Mouse (Mus musculus): Measurements from ENCODE around the gene Mars. TPM values are rescaled to one million over a fixed set of nuclear protein-coding genes. Genes with fewer than 3 reads are reported as not detected.

The Mars gene
- total and polyA plus RNA-seq, 3 experiments = 143 to 224 (median 161) TPM

DNA sequence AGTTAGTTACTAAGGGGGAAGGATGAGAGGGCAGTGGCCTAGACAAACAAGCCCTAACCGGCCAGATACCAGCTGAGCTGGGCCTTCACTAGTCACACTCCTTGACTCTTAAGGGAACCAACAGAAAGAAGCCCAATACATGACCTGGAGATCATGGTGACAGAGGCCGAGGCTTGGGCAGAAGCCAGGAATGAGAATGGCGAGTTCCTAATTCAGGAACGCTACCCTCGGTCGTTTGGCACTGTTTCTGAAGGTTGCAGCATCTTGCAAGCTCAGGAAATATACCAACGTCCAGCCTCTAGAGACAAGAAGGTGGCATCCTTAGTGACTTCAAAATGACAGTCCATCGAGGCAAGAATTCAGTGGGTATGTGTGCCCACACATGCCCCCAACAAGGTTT, 47.2 kb downstream of the Mars start:
- DNase-seq (ENCODE audit: extremely low read depth) = no peak
- H3K27me3 ChIP-seq (replicated peaks) = peaks cover 47% of the 10 kb centered on the region
- H3K4me1 ChIP-seq (ENCODE audit: control insufficient read depth in 1 of 2, insufficient read depth in 2 of 2) = peaks cover 11 to 22% of the 10 kb centered on the region in 2 experiments
- peaks cover 12% of the 10 kb centered on the region for H3K79me2 ChIP-seq (replicated peaks; ENCODE audit: control insufficient read depth, extremely low read depth, insufficient read depth, poor library complexity, severe bottlenecking)
- H3K9ac ChIP-seq (ENCODE audit: insufficient read depth, low read depth) = no peak overlapping the region
- no peak overlapping the region for H3K27ac ChIP-seq (ENCODE audit: insufficient read depth, low read depth)
- H3K4me3 ChIP-seq (replicated peaks in 1 of 3; ENCODE audit: low read depth in 2 of 3, low read length in 2 of 3, poor library complexity in 1 of 3) = no peak overlapping the region
- peaks cover 11 to 16% of the 10 kb centered on the region in 2 experiments for H3K36me3 ChIP-seq (replicated peaks in 1 of 2; ENCODE audit: control insufficient read depth in 1 of 2, insufficient read depth in 1 of 2, low read length in 1 of 2)
- H3K9me3 ChIP-seq (replicated peaks; ENCODE audit: low read length) = no peaks in the 10 kb centered on the region
- in situ Hi-C loops (cut with MboI; ENCODE audit: low pct_ligation_motif_present, low pct_unique_long_range_greater_than_20kb, low sequenced_read_pairs) (no loop called here), dilution Hi-C loops (cut with MboI; ENCODE audit: extremely low pct_ligation_motif_present, extremely low pct_unique_long_range_greater_than_20kb, low sequenced_read_pairs) (no loop called here)
- TF ChIP-seq CHD1 (IDR thresholded peaks at IDR 0.05; ENCODE audit: low read depth, low read length) (no peak), MYC (IDR thresholded peaks at IDR 0.05; ENCODE audit: low read depth, low read length) (no peak), POLR2A (IDR thresholded peaks at IDR 0.05; ENCODE audit: low read depth, low read length) (no peak), ZMIZ1 (IDR thresholded peaks at IDR 0.05; ENCODE audit: low read depth, low read length) (no peak), SIN3A (IDR thresholded peaks at IDR 0.05; ENCODE audit: low read length) (no peak), JUND (conservative IDR thresholded peaks at IDR 0.05; ENCODE audit: low read depth, low read length) (no peak), RCOR1 (conservative IDR thresholded peaks at IDR 0.05; ENCODE audit: low read depth, low read length) (no peak), USF2 (conservative IDR thresholded peaks at IDR 0.05; ENCODE audit: low read depth, low read length) (no peak), CHD2 (IDR thresholded peaks at IDR 0.05; ENCODE audit: low read length) (no peak), KAT2A (IDR thresholded peaks at IDR 0.05; ENCODE audit: insufficient replicate concordance, low read length) (no peak), MXI1 (IDR thresholded peaks at IDR 0.05; ENCODE audit: low read depth, low read length) (no peak)
- no peak overlapping the region for H3K4me2 ChIP-seq (ENCODE audit: insufficient read depth, low read depth, poor library complexity, severe bottlenecking)

DNA sequence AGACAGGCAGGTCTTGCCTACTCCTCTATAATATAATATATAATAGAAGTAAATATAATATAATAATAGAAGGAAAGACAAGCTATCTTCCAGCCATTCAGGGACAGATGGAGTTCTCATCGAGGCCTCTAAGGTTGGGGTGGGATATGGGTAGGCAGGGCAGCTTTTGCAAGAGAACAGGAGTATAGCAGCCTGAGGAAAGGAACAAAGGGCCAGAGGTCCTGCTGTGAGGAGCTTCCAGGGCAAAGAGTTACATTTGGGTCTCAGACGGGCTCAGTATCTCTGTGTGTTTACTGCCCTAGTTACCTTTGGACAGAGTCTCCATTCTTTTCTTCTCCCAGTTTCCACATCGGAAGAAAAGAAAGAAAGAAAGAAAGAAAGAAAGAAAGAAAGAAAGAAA, 48.0 kb downstream of the Mars start:
- Histone ChIP-seq H3K9me3 (replicated peaks; ENCODE audit: low read length) (no peaks in the 10 kb centered on the region), H3K9ac (ENCODE audit: insufficient read depth, low read depth) (no peak overlapping the region; the same call in 1 of the 2 replicates), H3K79me2 (replicated peaks; ENCODE audit: control insufficient read depth, extremely low read depth, insufficient read depth, poor library complexity, severe bottlenecking) (peaks cover 12% of the 10 kb centered on the region), H3K4me2 (ENCODE audit: insufficient read depth, low read depth, poor library complexity, severe bottlenecking) (no peak overlapping the region), H3K27ac (ENCODE audit: insufficient read depth, low read depth) (no peak overlapping the region), H3K4me1 (ENCODE audit: control insufficient read depth in 1 of 2, insufficient read depth in 2 of 2) (peaks cover 11 to 19% of the 10 kb centered on the region in 2 experiments), H3K4me3 (replicated peaks in 1 of 3; ENCODE audit: low read depth in 2 of 3, low read length in 2 of 3, poor library complexity in 1 of 3) (no peak overlapping the region), H3K36me3 (replicated peaks in 1 of 2; ENCODE audit: control insufficient read depth in 1 of 2, insufficient read depth in 1 of 2, low read length in 1 of 2) (peaks cover 6 to 10% of the 10 kb centered on the region in 2 experiments), H3K27me3 (replicated peaks) (peaks cover 53% of the 10 kb centered on the region)
- TF ChIP-seq MAZ (IDR thresholded peaks at IDR 0.05; ENCODE audit: low read depth, low read length) (no peak), ELF1 (IDR thresholded peaks at IDR 0.05; ENCODE audit: low read depth, low read length) (no peak), RCOR1 (conservative IDR thresholded peaks at IDR 0.05; ENCODE audit: low read depth, low read length) (no peak), CHD2 (IDR thresholded peaks at IDR 0.05; ENCODE audit: low read length) (no peak), USF1 (IDR thresholded peaks at IDR 0.05; ENCODE audit: low read depth, low read length) (no peak), TCF12 (IDR thresholded peaks at IDR 0.05; ENCODE audit: low read depth, low read length) (no peak), KAT2A (IDR thresholded peaks at IDR 0.05; ENCODE audit: insufficient replicate concordance, low read length) (no peak), PAX5 (IDR thresholded peaks at IDR 0.05; ENCODE audit: low read length) (no peak), MXI1 (IDR thresholded peaks at IDR 0.05; ENCODE audit: low read depth, low read length) (no peak), POLR2A (IDR thresholded peaks at IDR 0.05; ENCODE audit: low read depth, low read length) (no peak)
- in situ Hi-C loops (cut with MboI; ENCODE audit: low pct_ligation_motif_present, low pct_unique_long_range_greater_than_20kb, low sequenced_read_pairs) = no loop called here
- dilution Hi-C loops (cut with MboI; ENCODE audit: extremely low pct_ligation_motif_present, extremely low pct_unique_long_range_greater_than_20kb, low sequenced_read_pairs) = no loop called here
- no peak for DNase-seq (ENCODE audit: extremely low read depth)

All from CH12.LX (cell line).